Mouse (Mus musculus) neutrophil, adult 83 days (primary cell): ENCODE results near the gene Gm44511. TPM values are rescaled to one million over a fixed set of nuclear protein-coding genes. Genes with fewer than 3 reads are reported as not detected.

Experiments
- total RNA-seq, 2 experiments: library from RNA; stranded (reverse); gene quantifications; one replicate each; pipeline ENCODE4 v1.2.4; 2023

Gene Gm44511
- not detected for total RNA-seq

DNA sequence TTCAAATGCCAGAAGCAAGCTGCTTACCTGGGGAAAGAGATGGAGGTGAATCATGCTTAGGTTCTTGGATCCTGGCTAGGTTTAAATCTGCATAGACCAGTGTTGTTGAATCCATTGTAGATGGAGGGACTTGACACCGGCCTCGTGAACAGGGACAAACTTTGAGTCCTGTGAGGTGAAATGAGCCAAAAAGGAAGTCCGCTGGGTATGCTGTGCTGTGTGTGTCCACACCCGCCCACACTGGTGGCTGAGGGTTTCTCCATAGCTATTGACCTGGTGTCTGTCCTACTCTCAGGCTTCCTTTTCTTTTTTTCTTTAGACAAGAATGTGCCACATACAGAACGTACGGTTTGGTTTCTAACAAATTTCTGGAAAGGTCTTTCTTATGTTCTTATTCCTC is at the start of gene Gm44511, which contains the start of gene Klrb1b:
Gene Gm44511, minus strand, starts transcription at position 184 of the 400 bp plus-strand sequence.
Gene Klrb1b, minus strand, starts transcription at position 200 of the 400 bp plus-strand sequence.

DNA sequence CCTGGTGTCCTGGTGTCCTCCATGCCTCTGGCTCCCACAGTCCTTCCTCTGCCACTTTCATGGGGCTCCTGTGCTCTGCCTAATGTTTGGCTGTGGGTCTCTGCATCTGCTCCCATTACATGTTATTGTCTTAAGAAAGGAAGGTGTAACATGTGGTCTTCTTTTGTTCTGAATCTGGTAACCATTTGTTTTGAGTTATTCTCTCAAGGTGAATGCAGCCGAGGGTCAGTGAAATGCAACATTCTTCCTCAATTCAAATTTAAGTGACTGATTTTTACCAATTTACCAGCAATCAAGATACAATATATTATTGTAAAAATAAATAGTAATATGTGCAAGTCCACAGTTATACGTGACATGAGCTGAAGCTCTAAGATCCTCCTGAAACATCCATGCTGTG is 37.0 kb downstream of the Gm44511 start, which contains the start of gene Klrb1c:
Gene Klrb1c, minus strand, starts transcription at position 101 of the 400 bp plus-strand sequence.

Other genes with a start within 250 kb of the Gm44511 start
- not detected for gene A2ml1, start 244.7 kb downstream of the Gm44511 start, total RNA-seq
- not detected for gene Klrb1a, start 202.8 kb downstream of the Gm44511 start, total RNA-seq
- not detected for gene Clec2h, start 163.9 kb downstream of the Gm44511 start, total RNA-seq
- gene Klrb1, start 103.3 kb downstream of the Gm44511 start, total RNA-seq, result not detected
- gene Klrb1c, start 37.1 kb downstream of the Gm44511 start, total RNA-seq, result under 1 TPM in 1 of 2 experiments, not detected in 1; 0.20 TPM
- not detected for gene Klrb1b, start within 50 bp of the Gm44511 start, total RNA-seq
- 10 to 100 TPM in 1 of 2 experiments, 1 to 10 TPM in 1; 8.9 to 15.8 TPM for gene Clec2i, start 61.3 kb upstream of the Gm44511 start, total RNA-seq
- 10 to 100 TPM; 42.2 to 54.5 TPM for gene BC035044, start 64.8 kb upstream of the Gm44511 start, total RNA-seq
- gene Clec2g, start 108.1 kb upstream of the Gm44511 start, total RNA-seq, result 1 to 10 TPM; 4.0 to 4.6 TPM
- gene Klrb1f, start 219.6 kb upstream of the Gm44511 start, total RNA-seq, result 10 to 100 TPM; 16.6 to 17.5 TPM